Mouse (Mus musculus): ENCODE results near the gene U2af2.

GRCm38 (mm10) chr7:5060944-5061773, 784 bp upstream of the U2af2 start:
- TF ChIP-seq MAFK (IDR thresholded peaks at IDR 0.05; ENCODE audit: insufficient read depth, low read depth, low read length) (no peak), ZNF384 (IDR thresholded peaks at IDR 0.05; ENCODE audit: low read depth, low read length) (no peak), CHD2 (IDR thresholded peaks at IDR 0.05; ENCODE audit: low read depth, low read length) (no peak)

Measured in ES-E14 (cell line).